Mouse (Mus musculus) 416B (cell line): Measurements from ENCODE around the gene Akap6.

Source experiments
- DNase-seq: peaks from one replicate; pipeline ENCODE4 v3.0.0; 2011; ENCODE audit warnings: low read depth

Gene Akap6

DNA sequence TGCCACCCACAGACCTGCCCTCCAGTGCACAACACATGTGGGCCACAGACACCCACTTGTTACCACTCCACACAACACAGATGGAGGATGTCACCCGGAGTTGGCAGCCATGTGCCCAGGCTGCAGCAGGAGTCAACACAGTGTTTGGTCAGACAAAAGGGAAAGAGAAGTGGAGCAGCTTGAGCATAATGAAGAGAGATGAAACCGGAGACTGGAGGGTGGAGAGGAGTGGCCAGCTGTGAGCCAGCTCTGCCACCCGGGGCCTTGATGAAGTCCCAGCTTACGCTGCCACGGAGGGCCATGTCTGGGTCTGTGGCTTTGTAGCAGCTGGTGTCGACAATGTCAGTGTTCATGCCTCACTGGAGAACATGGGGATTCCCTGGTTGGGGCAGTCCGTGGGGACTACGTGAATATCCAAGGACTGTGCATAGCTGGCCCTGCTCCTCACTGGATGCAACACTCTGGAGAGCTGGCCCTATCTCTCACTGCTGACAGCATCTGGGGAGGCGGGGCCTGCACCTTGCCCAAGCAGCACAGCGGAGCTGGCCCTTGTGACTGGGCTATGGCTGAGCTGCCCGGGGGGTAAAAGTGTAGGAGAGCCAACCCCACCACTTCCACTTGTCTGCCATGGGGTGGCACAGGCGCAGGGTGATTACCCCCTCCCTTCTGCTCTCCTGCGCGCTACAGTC lies 148.8 kb downstream of the Akap6 start:
- no peak for DNase-seq

DNA sequence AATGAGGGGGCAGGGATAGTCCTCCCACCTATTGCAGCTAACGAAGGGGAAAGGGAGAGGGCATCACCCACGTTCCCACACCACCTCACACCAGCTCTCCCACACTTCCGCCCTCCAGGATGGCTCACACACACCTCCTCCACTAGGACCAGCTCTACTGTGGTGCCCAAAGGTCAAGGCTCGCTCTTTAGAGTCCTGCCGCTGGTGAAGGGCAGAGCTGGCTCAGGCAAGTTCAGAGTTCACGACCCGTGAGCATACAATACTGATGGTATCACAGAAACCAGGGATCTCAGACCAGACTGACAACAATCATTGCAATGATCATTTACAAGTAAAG lies 149.3 kb downstream of the Akap6 start:
- DNase-seq: no peak

DNA sequence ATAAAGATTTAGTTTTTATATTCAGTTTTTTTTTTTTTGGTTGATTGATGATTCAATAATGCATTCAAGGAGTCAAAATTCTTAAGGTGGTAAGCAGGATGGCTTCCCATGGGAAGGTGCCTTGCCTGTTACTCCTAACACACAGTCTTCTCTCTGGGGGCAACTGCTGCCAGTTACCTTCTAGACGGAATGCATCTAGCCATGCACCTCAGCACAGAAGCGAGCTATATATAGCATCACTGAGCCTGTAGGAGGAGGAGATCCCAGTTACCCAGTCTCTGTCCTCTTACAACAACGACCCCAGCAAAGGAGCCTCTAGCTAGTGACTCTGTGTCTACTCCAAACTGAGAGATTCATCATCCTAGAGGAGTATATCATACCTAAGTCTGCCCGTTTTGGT lies 150.1 kb downstream of the Akap6 start:
- no peak for DNase-seq

DNA sequence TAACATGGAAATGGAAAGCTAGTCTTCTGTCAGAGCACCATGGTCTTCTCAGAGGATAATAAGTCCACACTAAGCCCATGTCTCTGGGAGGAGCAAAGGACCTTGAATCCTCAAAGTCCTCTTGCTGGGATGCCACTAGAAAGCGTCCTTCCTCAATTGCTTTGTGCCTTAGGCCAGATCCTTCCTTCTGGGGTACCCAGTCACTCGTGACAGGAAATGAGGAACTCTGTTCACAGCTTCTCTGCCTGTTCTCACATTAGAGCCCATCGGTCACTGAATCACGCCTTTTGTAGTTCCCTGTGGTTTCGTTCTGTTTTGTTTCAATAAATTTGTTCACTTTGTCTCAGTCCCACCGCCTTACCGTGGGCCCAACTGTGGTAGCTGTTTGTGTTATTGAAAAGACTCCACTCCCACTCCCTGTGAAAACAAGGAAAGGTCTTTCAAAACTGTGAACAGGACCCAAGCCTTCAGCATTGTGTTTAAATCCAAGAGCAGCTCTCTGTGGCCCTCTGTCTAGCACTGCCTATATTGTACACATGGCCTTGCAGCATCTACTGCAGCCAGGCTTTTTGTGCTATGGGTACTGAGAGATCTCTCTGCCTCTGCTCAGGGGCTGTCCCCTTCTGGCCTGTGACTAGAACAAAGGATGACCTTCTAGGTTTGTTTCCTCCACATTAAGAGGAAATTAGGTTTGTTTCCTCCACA lies 151.3 kb downstream of the Akap6 start:
- DNase-seq: no peak

DNA sequence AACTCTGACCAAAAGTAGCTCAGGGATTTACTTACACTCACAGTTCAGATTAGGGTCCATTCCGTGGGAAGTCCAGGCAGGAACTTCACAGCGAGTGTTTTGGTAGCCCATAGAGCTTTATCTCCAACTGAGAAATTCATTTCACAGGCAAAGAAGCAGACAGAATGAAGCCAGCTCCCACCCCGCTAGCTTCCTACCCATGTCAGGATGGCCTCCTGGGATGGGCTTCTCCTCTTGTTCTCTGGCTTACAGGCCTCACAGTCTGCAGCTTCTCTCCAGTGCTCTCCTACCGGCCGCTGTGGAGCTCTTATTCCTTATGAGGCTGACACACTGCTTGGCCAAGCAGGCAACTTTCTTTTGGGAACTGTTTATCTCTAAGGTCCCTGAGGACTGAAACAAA lies 152.0 kb downstream of the Akap6 start:
- DNase-seq: no peak

DNA sequence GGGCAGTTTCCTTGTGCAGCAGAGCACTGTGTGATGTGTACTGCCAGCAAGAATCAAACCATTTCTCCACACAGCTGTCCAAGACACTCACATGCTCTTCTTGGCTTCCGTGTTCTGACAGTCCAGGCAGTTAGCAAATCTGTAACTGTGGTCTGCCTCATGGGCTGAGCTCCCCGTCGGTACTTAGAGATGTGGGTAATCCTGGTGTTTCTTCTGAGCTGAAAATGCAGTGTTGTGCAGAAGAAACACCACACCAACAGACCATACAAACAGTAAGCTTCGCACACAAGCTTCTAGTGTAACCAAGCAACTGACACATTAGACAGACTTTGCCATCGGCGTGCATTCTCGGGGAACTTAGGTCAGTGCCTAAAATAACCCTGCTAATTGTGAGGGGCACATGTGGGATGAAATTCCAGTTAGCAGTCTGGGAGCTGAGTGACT lies 155.1 kb downstream of the Akap6 start:
- no peak for DNase-seq

DNA sequence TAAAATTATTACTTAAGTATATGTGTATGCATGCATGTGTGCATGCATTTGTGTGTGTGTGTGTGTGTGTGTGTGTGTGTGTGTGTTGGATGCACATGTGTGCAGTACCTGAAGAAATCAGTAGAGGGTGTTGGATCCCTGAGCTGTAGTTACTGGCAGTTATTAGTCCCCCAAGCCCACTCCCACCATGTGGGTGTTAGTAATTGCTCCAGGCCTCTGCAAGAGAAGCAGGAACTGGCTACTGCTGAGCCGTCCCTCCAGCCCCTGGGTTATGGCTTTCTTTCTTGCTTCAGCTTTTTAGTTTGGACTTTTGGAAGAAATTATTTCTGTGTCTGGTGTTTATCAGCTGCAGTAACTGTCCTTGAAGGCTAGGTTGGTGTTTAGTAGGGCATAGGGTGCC lies 156.9 kb downstream of the Akap6 start:
- no peak for DNase-seq

DNA sequence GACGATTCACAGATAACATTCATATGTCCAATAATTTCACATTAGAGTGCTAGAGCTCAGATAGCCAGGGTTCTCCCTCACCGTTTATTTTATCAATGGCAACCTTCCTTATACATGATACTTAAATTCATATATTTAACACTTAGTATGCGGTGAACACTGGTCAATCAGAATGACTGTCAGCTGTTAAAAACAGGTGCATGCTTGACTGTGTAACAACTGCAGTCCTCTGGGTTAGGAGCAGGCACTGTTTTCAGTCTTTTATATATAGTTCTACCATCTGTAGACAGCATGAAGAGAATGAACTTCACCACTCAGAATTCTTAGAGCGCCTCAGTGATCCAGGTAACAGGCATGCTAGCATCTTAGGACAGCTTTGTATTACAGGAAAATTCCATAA lies 158.1 kb downstream of the Akap6 start:
- no peak for DNase-seq

DNA sequence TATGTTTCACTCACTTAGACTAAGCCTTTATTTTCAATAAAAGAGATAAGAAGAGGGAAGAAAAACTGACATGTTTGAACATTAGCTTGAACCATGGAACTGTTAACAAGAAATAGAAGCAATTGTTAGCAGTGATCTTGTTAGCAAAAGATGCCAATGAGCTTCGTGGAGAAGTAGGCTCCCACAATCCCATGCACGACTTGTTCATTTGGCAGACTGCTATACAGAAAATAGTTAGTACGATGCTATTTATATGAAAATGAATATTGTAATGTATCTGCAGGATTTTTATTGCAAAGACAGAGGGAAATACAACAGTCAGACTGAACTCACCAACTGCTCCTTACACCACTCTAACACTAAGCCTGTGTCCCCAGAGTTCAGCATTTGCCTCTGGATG lies 162.7 kb downstream of the Akap6 start:
- DNase-seq: no peak

DNA sequence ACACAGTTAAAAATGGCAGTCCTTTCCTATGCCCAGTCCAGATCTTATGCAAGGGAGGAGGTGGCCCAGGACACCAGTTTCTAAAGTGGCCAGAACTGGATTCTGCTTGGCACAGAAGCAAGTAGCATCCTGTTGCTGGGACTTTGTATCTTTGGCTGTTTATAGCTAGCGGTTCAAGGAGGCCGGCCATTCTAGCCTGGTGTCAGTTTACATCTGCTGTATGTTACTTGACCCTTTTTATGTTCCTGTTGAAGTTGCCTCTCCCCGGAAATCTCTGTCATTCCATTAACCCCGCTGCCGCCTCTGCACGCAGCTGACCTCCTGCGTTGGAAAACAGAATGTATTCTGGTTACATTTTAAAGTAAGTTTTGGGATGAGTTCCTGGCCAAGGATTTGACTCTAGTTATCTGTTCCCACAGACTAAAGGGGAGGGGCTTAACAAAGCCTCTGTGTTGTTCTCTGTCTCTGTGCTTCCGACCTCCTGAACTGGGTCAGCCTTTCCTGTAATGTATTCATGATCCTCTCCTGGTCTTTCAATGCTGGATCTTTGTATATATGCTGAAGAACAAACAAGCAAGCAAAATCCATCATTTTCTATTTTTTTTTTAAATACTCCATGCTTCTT lies 168.9 kb downstream of the Akap6 start:
- no peak for DNase-seq

DNA sequence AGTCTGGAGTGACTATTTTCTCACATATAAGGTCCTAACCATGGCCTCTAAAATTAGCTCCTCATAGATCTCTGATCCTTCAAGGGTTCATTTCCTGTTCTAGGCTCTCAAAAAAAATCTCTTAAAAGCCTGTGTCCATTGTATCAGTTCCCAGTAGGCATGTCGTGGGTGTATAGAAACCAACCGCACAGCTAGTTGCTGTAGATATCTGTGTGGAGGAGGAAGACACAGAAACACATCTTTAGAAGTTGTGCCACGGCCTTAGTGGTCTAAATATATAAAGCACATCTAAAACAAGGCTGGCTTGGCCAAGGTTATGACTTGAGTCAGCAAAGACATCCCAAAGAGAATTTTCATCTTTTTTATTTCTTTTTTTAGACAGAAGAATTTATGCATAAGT lies 172.4 kb downstream of the Akap6 start:
- DNase-seq: no peak

DNA sequence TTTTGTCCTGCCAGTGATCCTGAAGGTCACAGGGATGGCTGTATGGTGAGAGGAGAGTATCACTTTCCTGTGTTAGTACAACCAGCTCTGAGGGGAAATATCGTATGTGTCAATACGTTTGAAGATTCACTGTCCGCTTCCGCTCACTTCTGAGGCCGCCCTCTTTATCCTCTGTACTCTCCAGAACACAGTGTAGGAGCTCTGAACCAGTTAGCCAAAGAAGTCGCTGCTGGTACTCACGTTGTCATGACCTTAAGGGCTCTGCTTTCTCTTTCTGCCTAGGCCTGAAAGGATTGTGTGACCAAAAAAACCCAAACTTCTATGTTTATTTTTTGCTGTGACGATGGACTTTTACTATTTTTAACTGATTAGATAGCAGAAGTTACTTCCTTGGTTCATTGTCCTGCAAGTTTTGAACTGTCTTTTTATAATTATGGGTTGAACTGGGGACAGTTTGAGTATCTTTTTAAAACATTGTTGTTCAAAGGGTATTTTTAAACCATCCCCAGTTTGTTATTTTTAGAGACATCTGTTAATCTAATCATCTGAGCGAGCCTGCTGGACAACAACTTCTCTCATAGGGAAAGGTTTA lies 175.2 kb downstream of the Akap6 start:
- no peak for DNase-seq

DNA sequence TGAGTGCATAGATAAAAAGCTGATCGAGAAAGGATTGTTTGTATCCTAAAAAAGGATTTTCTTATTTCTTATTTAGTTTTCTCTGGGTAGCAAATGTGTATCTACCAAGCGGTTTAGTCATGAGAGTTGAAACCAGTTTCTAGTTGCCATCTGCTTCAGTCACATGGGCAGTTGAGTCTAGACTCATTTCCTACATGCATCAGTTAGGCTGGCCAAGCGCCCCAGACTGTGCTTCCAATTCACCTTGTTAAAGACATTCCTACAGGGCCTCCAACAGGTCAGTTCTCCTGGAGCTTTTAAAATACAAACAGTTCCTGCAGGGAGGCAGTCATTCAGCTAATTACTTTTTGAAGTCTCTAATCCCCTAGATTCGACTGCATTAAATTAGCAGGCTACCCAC lies 176.9 kb downstream of the Akap6 start:
- no peak for DNase-seq

DNA sequence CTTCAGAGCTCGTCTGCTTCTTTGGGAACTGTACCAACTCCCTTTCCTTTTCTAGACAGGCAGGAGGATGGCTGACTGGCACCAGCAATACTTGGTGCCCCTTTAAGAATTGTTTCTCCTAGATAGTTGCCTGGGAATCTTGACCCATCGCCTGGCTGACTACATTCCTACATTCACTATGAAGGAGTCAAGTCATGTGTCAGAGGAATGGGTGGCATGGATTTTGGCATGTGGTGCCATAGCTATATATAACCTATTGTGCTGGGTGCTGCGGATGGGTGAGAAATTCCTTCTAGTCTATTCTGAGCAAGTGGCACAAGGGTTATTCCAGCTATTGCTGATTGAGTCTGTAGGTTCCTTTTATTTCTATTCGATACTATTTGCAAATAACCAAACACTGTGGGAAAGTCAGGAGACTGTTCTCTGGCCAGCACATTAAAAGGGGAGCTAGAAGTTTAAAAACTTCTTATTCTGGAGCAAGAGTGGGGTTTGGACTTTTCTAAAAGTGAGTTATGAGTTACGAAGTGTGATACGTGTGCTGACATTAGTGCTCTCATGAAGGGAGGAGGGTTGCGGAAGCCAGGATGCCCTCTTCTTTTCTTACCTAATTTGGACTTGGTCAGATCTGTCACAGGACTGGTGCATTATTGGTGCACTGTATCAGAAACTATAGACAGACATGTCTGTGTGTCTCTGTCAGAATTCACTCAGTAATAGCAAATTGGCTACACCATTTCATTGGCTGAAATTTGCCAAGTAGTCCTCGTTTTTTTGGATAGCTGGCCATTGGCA lies 178.0 kb downstream of the Akap6 start:
- DNase-seq: no peak

DNA sequence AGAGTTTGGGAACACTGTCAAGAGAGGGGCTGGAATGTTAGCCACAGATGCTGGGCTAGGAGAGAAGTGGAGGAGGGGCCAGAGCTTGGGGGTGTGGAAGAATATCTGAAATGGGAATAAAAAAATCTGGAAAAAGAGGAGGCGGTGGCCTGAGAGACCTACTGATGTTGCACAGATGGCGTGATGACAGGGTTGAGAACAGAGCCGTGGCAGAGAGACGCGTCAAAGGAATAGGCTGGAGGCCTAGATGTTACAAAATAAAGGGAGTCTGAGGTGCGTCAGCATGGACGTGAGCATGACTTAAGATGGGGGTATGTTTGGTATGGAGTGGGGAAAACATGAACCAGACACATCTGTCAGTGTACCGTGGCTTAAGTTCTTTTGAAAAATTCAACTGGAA lies 180.1 kb downstream of the Akap6 start:
- DNase-seq: no peak

DNA sequence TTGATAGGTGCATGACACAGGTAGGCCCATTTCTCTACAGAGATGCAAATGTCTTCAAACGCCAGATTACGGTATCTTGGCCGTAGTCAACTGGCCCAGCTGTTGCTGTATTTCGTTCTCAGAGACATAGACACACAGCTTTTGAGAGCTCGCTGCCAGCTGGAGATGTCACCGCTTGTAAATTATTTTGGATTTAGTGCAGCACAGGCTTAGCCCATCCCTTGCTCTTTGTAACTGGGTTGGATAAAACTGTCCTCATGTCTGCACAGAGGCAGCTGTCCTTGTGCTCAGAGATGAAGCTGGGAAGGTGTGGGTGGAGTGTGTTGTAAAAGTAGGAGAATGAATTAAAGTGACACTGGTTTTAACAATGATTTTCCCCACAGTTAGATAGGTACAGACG lies 193.3 kb downstream of the Akap6 start:
- DNase-seq: no peak

DNA sequence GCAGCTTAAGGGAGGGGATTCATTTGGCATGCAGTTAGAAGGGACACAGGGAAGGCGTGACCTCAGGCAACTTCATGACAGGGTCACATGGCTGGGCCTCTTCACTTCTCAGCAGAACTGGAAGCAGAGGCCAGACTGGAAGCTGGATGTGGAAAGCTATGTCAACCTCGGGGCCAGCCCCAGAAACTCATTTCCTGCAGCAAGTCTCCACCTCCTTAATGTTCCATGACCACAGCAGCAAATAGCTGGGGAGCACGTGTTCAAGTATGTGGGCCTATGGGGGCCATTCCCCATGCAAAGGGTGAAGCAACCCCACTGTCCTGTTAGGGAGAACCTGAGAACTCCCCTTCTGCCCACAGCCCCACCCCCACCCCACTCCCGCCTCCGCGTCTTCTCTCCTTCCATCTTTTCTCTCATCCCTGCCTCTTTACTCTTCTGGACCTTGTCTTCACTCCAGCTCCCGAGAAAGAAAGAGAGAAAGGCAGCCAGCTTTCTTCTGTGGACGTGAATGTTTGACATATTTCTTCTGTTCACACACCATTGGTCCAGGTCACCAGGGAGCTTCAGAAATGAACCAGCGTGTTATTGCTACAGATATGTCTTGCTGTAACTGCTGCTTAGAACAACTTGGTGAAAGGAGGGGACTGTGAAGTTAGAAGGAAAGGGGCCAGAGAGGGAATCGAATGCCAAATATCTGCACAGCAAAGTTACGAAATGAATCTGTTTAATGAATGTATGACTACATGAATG lies 194.6 kb downstream of the Akap6 start:
- peak; percentile 17 for DNase-seq

DNA sequence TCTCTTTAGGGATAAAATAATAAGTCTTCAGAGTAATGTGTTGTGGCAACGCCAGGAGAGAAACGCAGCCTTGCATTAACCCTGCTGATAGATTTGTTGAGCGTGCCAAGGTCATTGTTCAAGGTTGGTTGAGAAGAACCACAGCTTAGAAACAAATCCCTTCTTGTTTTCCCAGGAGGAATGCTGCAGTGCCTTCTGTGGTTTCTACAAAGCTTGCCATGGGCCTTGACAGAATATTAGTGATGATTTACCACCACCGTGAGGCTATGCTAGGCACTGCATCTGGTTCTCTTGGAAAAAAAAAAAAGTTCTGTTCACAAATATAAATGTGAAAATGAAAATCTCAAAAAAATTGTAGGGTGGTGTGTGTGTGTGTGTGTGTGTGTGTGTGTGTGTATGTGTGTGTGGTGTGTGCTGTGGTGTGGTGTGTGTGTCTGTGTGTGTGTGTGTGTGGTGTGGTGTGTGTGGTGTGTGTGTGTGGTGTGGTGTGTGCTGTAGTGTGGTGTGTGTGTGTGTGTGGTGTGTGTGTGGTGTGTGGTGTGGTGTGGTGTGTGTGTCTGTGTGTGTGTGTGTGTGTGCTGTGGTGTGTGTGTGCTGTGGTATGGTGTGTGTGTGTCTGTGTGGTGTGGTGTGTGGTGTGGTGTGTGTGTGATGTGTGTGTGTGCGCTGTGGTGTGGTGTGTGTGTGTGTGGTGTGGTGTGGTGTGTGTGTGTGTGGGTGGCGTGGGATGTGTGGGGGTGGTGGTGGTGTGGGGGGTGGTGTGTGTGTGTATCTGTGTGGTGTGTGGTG lies 196.7 kb downstream of the Akap6 start:
- peak; percentile 49 for DNase-seq

DNA sequence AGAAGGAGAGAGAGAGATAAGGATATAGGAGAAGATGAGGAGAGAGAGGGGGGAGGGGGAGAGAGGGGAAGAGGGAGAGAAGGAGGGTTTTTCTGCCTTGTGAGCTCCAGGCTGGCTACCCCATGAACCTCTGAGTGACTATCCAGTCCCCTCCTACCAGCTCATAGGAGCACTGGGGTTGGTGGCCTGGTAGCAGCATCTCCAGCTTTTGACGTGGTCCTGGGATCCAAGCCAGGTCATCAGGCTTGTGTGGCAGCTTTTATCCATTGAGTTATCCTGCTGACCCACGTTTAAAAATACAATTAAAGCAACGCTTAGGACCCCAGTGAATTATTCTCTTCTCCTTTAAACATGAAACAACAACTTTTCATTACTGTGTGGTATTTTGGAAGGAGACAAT lies 197.6 kb downstream of the Akap6 start:
- no peak for DNase-seq

DNA sequence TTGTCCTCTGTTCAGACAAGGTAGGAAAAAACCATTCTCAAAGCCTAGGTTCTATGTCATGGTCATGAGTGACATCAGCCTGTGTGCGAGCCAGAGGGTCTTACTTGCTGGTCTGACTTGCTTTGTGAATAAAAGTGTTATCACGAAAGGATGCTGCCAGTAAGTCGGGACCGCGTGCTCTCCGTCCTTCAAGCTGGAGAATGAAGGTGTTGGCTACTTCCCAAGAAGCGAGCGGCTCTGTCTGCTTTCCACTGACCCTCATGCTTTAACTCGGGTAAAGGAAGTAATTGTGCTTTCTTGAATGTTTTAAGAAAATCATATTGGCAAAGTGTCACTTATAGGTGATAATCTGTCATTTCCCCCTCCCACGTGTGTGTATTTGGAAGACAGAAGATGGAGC lies 198.9 kb downstream of the Akap6 start:
- no peak for DNase-seq

DNA sequence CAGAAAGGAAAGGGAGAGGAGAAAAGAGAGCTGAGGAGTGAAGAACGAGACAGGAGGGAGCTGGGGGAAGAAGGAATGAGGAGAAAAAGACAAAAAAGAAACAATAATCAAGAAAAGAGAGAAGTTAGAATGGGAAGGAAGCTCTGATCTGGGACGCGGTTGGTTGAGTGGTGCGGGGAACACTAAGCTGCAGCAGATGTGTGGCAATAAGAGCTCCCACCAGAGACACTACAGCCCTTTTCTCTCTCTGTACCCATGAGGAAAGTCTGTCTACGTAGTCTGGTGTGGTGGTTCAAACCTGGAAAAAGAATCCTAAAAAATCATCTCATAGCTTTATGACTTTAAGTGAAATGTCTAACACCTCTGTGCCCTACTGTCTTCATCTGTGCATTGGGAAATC lies 204.9 kb downstream of the Akap6 start:
- DNase-seq: no peak
